Mouse (Mus musculus) 416B (cell line): ENCODE measurements around the gene Nav2.

Experiments
- DNase-seq: peaks from one replicate; pipeline ENCODE4 v3.0.0; 2011; ENCODE audit warnings: low read depth

The Nav2 gene

DNA sequence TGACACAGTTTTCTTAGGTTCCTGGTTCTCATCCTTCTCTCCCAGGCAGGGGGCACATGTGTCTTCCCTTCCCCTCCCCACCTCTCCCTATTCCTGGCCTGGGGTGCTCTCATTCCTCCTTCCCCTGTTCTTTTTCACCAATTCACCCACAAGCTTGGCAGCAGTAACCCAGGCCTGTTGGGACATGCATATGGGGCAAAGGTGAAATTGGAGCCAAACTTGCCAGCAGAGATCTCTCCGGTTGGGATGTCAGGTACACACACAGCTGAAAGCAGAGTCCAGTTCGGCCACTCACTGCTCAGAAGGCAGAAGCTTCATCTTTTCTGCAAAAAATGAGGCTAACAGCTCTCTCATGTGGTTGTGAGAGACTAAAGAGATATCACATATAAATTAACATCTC is 26.3 kb downstream of the Nav2 start:
- DNase-seq, result no peak

DNA sequence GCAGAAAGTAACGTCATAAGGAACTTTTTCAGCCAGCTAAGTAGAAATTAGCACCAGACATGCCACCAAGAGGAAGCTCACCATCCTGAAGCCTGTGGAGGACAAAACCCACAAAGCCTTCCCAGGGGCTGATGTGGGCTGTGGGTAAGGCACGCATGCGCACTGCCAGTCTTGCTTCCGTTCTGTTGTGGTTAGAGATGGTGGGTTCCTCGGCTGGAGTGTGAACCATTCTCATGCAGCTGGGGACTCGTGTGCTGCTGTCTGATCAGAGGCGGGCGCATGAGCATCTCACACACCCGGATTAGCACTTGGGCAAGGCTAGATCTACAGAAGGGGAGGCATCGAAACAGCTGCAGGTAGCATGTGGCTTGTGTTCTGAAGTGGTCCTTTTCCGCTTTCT is 29.0 kb downstream of the Nav2 start:
- DNase-seq, result peak; percentile 96

DNA sequence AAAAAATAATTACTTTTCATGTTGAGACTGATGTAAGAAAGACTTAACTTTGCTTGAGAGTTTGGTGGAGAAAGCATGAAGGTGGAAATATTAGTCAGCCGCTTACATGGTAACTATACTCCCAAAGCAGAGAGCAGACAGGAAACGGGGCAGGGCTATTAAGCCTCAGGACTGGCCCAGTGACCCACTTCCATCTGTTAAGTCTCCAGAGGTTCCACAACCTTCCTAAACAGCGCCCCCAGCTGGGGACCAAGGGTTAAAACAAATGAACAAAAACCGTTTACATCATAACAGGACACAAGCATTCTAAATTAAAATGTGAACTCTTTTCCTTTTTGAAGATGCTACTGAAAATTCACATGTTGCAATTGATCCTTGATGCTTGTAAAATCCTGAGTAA is 29.7 kb downstream of the Nav2 start:
- DNase-seq, result peak; percentile 94

DNA sequence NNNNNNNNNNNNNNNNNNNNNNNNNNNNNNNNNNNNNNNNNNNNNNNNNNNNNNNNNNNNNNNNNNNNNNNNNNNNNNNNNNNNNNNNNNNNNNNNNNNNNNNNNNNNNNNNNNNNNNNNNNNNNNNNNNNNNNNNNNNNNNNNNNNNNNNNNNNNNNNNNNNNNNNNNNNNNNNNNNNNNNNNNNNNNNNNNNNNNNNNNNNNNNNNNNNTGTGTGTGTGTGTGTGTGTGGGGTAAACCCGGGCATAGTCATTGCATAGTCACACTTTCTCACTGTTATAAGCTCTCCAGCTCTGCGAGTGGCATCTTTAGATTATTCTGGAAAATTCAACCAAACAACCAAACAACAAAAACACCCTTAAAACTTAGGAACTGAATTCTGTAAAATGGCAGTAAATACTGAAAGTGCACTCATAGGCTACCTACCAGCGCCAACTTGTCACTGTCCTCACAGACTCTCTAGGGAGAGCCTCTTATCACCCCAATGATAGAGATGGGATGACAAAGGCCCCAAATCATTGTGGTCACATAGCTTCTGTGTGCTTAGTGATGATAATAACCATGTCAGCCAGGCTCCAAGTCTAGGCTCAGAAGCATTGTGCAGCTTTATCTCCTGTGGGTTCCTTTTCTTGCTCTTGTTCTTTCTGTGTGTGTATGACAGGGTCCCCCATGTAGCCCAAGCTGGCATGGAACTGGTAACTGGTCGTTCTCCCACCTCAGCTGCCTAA is 40.0 kb downstream of the Nav2 start:
- DNase-seq, result no peak

DNA sequence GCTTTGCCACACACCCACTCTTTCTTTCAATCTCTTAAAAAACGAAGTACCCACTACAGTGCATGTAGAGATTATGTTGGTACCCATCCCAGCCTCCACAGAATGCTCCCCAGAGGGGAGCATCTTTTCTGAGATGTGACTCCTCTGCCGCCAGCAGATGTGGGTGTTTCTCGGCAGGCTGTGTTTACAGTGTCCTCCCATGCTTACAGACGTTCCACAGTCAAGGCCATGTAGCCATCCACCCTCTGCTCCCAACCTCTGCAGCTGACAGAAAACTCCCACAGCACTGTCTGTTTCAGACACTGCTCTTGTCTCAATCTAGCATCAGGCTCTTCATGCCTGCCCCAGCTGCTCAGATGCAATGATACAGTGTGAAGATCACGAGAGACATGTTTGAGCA is 46.0 kb downstream of the Nav2 start:
- no peak for DNase-seq

DNA sequence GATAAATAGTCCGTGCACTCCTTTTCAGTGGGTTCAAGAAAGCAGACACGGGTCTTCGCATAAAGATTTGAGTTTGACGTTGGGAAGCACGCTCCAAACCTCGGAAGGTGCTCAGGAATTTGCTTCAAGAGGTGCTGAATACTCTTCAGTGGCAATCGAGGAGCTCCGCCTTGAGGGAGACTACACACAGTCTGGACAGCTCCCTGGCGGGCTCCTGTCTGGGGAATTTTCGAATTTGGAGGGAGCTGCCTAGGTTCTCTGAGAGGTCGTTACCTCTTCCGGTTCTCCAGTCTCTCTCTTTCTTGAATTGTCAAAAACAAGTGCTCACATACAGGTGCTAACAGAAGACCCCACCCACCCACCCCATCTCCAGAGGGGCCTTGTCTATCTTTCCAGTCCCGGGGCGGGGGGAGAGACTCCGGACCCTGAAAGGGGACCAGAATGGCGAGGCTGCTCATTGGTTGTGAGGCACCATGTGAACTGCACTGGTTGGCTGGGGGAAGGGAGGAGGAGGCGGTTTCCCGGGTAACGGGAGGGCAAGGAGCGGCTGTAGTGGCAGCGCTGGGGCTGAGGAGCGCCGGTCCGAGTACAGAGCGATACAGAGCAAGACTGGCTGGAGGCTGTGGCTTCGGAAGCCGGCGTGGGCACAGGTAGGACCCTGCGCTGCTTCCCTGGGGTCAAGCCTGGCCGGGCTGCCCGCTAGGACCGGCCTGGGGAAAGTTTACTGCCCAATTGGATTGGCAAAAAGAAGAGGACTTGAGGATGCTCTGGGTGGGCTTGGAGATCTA is 50.2 kb downstream of the Nav2 start:
- DNase-seq, result no peak

DNA sequence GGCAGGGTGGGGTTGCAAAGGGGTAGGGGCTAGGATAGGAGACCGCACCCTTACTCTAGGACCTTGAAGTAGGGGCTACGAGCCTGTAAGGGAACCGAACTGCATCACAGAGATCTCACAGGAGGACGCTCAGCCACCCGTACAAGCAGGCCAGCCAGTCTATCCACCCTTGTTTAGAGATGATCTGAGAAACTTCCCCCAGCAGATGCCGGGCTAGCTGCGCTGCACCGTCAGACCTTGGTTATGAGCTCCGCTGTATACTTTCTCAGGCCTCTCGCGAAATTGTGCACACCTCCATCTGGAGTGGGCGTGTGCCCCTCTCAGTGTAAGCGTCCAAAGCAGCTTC is 50.8 kb downstream of the Nav2 start:
- no peak for DNase-seq

DNA sequence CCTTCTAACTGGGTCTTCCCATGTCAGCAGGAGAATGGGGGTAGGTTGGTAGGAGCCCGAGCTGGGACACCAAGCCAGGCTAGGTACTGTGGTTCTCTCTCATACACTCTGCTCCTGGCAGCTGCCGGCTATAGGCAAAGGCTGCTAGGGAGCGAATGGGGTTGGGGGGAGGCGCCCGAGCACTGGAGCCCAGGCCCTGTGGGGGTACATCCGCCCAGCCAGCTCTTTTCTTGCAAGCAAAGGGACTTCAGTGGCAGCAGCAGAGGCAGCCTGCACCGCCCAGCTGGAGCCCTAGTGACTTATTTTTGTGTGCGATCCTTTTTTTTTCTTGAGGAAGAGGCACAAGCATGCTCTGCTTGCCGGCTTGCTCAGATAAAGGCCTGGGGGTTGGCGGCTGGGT is 51.6 kb downstream of the Nav2 start:
- no peak for DNase-seq

DNA sequence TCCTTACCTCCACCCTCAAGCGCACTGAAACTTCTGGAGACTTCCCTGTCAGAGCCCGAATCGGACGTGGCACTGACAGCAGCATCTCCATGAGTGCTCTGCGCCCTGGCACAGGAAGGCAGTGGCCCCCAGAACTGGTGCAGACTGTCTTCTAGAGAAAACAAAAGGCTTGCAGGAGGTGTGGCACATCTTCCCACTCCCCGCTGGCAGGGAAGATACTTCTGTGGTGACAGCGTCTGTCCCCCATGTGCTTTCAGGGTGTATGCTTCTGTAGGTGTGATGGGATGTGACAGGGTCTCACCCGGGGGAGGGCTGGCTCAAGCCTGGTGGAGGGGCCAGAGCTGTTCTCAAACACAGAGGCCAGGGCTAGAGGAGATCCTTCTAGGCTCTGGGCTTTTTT is 53.0 kb downstream of the Nav2 start:
- no peak for DNase-seq

DNA sequence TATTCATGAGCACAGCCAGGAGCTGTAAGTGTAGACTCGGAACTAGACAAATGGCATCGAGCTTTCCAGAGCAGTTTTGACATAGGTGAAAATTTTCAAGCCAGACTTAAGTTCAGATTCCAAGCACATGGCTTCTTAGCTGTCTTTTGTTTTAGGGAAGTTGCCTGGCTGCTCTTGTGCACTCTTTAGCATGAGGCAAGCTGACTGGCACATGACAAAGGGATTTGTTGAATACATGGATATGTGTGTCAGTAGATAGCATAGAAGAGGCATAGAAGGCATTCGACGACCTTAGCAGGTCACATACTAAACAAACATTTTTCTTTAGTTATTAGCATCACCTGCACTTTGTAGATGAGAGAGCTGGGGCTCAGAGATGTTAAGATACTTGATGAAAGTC is 53.4 kb downstream of the Nav2 start:
- DNase-seq, result no peak

DNA sequence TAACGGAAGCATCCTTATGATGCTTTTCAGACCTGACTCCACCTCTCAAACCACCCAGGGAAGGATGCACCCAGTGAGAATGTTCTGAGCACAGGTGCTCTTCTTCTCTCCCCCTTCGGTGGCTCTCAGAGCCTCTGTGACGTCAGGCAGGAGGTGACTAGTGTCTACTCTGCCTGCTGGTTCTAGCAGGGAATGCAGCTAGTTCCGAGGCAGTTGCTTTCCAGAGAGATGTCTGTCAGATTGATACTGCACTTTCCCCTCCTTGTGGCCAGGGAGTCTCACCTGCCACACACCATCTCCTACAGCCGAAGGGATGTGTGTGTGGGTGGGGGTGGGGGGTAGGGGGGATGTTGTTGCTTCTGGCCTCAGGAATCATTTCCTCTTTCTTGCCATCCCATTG is 54.6 kb downstream of the Nav2 start:
- DNase-seq, result no peak

DNA sequence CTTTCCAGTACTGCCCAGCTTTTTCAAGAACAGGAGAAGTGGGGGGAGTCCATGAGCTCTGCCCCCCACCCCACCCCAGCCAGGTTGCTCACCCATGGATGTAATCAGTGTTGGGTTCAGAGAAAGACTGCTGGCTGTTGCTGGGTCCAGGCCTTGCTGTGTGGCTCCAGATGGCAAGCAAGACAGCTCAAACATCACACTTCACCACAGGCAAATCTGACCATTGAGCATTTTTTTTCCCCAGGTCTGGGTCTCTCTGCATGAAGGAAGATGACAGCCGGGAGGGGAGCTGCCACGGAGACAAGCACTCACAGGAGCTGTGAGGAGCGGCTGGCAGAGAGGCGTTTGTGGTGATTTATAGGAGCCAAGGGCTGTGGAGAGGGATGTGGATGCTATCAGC is 55.0 kb downstream of the Nav2 start:
- DNase-seq, result no peak

DNA sequence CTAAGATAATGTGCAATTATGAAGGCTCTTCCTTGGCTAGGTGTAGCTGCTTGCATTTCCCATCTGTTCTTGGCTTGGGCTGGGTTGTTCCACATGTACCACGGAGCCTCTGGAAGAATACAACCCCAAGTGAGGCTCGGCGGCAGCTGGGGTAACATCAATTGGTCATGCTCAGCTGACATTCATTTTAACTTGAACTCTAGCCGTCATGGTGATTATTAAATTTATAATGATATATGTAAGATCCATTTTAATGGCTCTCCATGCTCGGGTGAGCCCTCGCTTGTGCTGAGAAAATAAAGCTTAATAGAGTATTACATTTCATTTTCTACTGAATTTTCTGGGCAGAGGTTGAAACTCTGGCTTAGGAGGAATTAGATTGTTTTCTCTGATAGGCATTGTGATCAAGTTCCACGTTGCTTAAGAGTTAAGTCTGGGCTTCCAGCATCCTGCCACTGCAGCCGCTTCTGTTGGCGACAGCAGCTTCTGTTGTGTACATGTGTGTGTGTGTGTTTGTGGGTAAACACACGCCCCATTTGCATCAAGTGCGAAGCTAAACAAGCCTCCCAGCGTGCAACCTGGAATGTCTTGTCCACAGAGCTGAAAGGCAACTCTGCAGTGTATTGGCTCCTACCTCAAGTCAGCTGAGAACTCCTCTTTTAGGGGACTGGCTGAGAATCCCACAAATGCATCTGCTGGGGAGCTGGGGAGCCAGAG is 57.4 kb downstream of the Nav2 start:
- no peak for DNase-seq

DNA sequence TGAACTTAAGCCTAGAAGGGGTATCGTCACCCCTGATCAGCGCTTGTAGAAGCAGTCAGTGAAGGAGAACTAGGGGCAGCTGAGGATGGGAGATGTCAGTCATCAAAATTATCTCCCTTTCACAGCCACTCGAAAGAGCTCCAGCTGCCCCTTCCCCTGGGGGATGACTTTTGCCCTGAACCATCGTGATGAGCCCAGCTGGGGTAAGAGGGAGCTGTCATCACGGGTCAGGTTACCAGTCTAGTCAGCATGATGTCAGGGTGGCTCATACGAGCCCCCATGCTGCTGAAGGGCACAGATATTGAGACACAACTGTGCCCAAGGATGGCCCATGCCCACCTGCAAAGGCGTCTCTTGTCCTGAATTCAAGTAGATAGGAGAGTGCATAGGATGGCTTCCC is 72.5 kb downstream of the Nav2 start:
- no peak for DNase-seq

DNA sequence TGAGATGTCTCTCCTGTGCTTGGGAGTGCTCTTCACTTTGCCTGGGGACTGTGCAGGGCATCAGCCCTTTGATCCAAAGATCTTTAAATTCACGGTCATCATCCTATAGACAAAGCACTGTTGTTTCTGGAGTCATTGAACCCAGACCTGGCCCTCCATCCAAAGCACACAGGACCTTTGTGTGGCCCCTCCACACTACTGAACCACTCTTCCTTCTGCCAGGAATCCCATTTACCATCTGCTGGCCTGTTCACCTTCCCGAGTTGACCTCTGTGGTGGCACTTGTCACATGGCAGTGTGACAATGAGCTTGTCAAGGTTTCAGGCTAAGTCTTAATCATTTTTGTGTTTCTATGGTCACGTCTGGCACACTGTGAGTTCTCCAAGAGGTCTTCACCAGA is 73.3 kb downstream of the Nav2 start:
- DNase-seq, result no peak

DNA sequence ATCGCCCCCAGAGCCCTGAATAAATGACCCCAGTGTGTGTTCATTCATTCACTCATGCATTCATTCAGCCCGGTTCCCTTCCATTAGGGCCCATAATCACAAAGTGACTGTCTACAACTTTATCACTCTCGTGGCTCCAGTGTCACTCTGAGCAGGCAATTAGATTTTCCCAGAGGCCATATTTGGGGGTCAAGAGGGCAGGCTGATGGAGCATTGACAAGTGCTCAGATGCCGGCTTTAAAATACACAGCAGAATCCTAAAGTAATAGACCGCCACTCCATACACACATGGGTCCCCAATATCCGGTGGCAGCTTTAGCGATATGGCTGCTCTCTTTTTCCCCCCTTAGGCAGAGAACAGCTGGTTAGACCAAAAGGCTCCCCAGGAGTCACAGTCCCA is 74.1 kb downstream of the Nav2 start:
- DNase-seq, result no peak

DNA sequence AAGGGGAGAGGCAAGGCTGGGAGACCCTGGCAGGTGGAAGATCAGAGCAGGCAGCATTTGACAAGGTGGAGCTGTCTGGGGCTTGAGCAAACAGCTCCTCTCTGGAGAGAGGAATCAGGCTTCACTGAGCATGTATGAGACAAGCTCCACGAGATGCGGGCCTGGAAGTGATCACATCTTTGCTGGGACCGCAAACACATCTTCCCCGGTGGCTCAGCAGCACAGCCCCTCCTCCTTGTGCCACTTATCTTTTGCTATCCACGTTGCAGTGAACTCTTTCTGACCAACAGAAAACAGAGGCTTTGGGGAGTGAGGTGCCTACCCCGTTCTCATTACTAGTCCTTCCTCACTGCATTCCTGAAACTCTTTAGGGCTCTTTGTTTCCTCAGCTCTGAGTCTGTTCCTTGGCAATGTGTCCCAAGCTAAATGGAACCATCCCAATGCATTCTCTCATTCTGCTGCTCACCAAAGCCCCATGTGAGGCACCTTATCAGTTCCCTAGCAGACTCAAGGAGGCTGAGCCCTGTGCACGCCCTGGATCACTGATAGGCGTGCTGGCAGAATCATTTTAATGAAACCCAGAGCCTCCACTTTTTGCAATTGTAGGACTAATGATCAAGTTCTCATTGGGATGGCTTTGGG is 83.5 kb downstream of the Nav2 start:
- no peak for DNase-seq

DNA sequence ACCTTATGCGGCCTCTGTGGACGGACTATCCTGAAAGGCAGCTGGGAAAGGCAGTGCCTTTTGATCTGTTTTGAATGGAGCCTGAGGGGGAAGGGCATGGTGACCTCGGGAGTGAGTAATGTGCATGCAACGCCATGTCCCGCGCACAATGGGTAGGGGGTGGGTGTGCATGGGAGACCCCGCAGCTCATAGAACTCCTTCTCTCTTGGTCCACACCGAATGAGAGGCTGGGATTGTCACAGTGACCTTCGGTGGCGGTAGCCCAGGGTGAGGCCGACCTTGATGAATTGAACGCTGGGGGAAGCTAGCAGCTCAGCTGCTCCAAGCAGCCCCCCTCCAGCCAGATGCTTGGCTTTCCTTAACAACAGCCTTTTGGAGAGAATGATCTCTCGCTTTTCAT is 86.7 kb downstream of the Nav2 start:
- no peak for DNase-seq

DNA sequence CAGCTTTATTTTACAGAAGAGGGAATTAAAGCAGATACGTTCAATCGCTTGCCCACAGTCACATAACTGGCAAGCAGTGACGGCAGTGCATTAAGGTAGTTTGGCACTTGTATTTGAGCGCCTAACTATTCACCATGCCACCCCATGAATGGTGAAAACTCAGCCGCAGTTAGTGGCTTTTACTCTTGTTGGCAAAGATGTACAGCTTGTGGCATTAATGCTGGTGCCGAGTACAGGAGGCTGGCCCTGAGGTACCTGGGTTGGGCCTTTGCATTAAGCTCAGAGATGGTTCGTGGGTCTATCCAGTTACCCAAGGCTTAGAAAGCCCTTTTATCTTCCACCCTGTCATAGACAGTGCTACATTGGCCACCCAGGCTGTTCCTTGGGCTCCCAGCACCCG is 87.2 kb downstream of the Nav2 start:
- no peak for DNase-seq

DNA sequence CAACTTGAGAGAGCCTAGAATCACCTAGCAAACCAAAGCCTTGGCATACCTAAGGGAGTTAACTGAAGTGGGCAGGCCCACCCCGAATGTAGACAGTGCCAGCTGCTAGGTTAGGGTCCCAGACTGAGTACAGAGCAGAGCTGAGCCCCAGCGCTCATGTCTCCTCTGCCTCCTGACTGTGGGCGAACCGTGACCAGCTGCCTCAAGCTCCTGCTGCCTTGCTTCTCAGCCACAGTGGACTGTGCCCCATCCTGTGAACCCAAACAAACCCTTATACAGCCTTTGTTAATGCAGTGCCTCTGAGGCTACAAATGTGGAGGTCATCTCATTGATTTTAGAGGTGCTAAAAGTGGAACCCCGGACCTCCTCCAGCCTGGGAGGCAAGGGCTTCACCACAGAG is 88.3 kb downstream of the Nav2 start:
- no peak for DNase-seq

DNA sequence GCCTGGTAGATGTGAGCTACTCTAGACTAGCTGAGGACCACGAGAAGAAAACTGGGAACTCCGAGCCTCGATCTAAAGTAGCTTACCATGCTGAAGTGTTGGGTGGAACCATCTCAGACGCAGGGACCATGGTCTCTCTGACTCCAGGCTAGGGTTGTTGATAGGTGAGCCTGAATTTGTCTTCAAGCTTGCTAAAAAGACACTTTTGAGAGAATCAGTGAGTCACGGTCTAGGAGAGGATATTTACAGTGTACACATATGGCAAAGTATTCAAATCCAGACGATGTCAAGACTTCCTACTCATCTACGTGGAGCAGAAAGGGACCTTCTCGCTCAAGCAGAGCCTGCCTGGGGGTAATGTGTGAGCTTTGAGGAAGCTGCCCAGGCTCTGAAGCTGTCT is 89.6 kb downstream of the Nav2 start:
- no peak for DNase-seq

DNA sequence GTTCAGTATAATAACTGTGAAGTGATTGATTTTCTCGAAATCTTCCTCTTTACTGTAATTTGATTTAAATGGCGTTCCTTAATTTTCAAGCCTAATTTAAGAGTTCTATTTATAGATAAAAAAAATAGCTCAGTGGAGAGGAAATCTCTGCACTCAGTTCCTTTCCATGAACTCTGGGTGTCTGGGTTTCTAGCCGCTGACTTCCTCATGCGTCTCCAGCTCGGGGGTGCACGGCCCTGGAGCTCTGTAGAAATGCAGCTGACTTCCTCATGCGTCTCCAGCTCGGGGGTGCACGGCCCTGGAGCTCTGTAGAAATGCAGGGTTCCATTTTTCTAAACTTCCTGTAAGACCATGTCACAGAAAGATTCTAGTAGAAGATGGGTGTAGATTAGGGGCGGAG is 90.1 kb downstream of the Nav2 start:
- no peak for DNase-seq

DNA sequence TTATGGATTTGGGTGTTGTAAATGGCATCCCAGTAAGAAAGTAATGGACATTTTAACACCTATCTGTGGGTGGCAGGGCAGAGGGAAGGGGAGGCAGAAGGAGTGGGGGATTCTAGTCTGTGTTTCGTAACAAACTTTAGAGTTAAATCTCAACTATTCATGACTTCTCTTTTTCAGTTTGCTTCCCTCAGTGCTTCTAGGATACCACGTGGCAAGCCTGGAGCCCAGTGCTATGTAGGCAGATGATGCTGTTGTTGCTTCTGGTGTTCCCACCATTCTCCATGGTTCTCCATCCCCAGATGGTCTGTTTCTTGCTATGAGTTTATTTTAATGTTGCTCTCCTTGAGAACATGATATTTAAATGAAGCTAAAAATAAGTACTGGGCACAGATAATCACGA is 92.3 kb downstream of the Nav2 start:
- DNase-seq, result no peak
